Mouse (Mus musculus) E14TG2a.4 (cell line): Measurements from ENCODE around the gene Pou2f1.

Source experiments
- CTCF ChIP-seq: conservative IDR thresholded peaks from 2 replicates; pipeline ENCODE4 v1.5.1; 2014; ENCODE audit warnings: low read length
- NANOG ChIP-seq: IDR thresholded peaks from 2 replicates; pipeline ENCODE4 v1.6.1; 2014; ENCODE audit warnings: borderline replicate concordance, low read length, mixed read lengths

DNA sequence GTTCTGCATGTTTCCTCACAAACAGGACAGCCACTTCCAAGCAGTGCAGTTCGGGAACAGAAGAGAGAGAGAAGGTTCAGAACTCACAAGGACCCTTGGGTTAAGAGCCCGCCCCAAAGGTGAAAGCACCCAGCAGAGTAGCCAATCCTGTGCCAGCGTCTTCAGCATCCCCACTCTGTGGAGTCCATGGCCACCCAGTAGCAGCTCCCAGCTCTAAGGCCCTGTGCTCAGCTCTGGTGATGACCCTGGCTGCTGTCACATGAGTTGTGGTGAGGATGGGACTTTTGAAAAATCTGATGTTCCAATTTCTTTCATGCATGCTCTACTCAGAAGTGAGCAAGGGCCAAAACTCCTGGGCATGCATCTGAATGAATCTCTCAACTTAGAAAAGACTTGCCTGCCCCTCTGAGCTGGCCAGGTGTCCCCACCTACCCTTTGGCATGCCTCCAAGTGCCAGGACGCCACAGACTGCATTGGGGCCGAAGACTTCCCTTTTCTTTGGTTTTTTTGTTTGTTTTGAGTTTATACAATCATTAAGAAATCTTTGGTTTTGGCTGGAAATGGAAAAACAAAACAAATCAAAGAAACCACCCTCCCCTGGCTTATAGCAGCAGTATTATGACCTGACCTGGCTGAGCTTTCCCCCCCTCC, 135.7 kb downstream of the Pou2f1 start:
- no peak for TF ChIP-seq CTCF
- TF ChIP-seq NANOG, result no peak
